Mouse (Mus musculus) ES-E14 (cell line): ENCODE measurements at regions not wholly inside any gene's neighbourhood (a gene's known extent, or its start where the extent isn't known, plus 50 kb on each side); places are given as distances from the start of the nearest gene placed in this dataset.

Experiments used
- DNase-seq: peaks from one replicate; pipeline ENCODE4 v3.0.0-alpha.2; 2013; ENCODE audit warnings: low read depth, low spot score
- H3K27ac ChIP-seq: 2 replicates; pipeline ENCODE4 v1.5.1; 2012; ENCODE audit warnings: low read depth, mild to moderate bottlenecking, low read length, moderate library complexity, mixed read lengths; ENCODE audit not compliant: poor library complexity, insufficient read depth, severe bottlenecking
- H3K36me3 ChIP-seq: 2 replicates; pipeline ENCODE4 v1.6.1; 2012; ENCODE audit warnings: mild to moderate bottlenecking, low read length, moderate library complexity, mixed read lengths; ENCODE audit not compliant: control insufficient read depth, poor library complexity, insufficient read depth, severe bottlenecking
- H3K4me1 ChIP-seq, 2 experiments: fragments of 150-350 bp in 1 of 2; sonication (generic) in 1 of 2; 2 replicates each; pipeline ENCODE4 v1.6.1; 2012; ENCODE audit warnings: low read length in 2 of 2, mild to moderate bottlenecking in 1 of 2, mixed read lengths in 1 of 2; ENCODE audit not compliant: control insufficient read depth in 2 of 2, insufficient read depth in 2 of 2, poor library complexity in 1 of 2
- H3K4me3 ChIP-seq, 2 experiments: fragments of 150-350 bp in 1 of 2; sonication (generic) in 1 of 2; 2 replicates each; pipeline ENCODE4 v1.5.1; 2012; ENCODE audit warnings: low read length in 2 of 2, low read depth in 1 of 2, mild to moderate bottlenecking in 1 of 2, mixed read lengths in 1 of 2; ENCODE audit not compliant: insufficient read depth in 1 of 2, poor library complexity in 1 of 2, severe bottlenecking in 1 of 2
- H3K9ac ChIP-seq: 2 replicates; pipeline ENCODE4 v1.6.1; 2012; ENCODE audit warnings: low read depth, mild to moderate bottlenecking, low read length, mixed read lengths; ENCODE audit not compliant: poor library complexity, insufficient read depth, severe bottlenecking
- H3K9me3 ChIP-seq: fragments of 150-350 bp; sonication (generic); 2 replicates; pipeline ENCODE4 v1.6.1; 2012; ENCODE audit warnings: low read depth, mild to moderate bottlenecking, low read length; ENCODE audit not compliant: control insufficient read depth, insufficient read depth
- CHD2 ChIP-seq: IDR thresholded peaks from 2 replicates; pipeline ENCODE4 v1.6.1; 2014; ENCODE audit warnings: mild to moderate bottlenecking, low read depth, low read length, inconsistent platforms
- HCFC1 ChIP-seq: IDR thresholded peaks from 2 replicates; pipeline ENCODE4 v1.6.1; 2012; ENCODE audit warnings: low read length, inconsistent platforms, borderline replicate concordance; ENCODE audit not compliant: insufficient read depth
- MAFK ChIP-seq: IDR thresholded peaks from 2 replicates; pipeline ENCODE4 v1.6.1; 2014; ENCODE audit warnings: mild to moderate bottlenecking, low read depth, low read length, inconsistent platforms; ENCODE audit not compliant: insufficient read depth
- ZC3H11A ChIP-seq: IDR thresholded peaks from 2 replicates; pipeline ENCODE4 v1.6.1; 2012; ENCODE audit warnings: low read depth, mild to moderate bottlenecking, inconsistent platforms, low read length, borderline replicate concordance
- ZNF384 ChIP-seq: IDR thresholded peaks from 2 replicates; pipeline ENCODE4 v1.6.1; 2012; ENCODE audit warnings: low read depth, low read length, inconsistent platforms
- in situ Hi-C, 2 experiments: fragments of 600-800 bp; cut with MboI; formaldehyde crosslinking; loops; one replicate each; pipeline ENCODE4 v1.15.1; 2025; ENCODE audit warnings: low sequenced_read_pairs in 2 of 2, inconsistent platforms in 1 of 2; ENCODE audit not compliant: unreplicated experiment in 2 of 2

DNA sequence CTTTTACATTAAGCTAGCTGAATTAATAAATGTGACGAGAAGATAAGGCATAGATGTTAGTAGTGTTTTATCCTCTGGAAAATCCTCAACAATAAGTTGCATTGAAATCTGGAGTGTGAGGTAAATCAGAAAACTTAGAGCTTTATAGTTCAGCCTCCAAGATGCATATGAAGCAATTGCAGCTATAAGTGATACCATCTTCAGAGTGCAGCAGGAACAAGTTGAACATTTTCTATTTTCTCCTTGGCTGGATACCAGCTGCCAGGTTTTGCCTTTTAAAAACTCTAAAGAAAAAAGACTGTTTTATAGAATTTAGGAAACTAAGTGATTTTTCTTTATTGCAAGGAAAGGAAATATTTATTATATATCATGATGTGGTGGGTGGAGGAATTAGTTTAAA, 414.6 kb downstream of the Otol1 start:
- Histone ChIP-seq H3K27ac (no peak overlapping the region), H3K9me3 (no peaks in the 10 kb centered on the region), H3K4me1 (no peaks in the 10 kb centered on the region), H3K4me3 (no peak overlapping the region), H3K36me3 (no peaks in the 10 kb centered on the region), H3K9ac (no peak overlapping the region)
- in situ Hi-C loops: no loop called here
- DNase-seq: no peak
- TF ChIP-seq MAFK: no peak
- no peak for TF ChIP-seq HCFC1
- TF ChIP-seq ZC3H11A: no peak
- no peak for TF ChIP-seq ZNF384
- TF ChIP-seq CHD2: no peak

GRCm38 (mm10) chr3:70422669-70423068, 415.3 kb downstream of the Otol1 start:
- Histone ChIP-seq H3K27ac (no peak overlapping the region), H3K9me3 (no peaks in the 10 kb centered on the region), H3K9ac (no peak overlapping the region), H3K4me1 (no peaks in the 10 kb centered on the region), H3K36me3 (no peaks in the 10 kb centered on the region), H3K4me3 (no peak overlapping the region)
- no peak for DNase-seq
- TF ChIP-seq ZNF384: no peak
- TF ChIP-seq HCFC1: no peak
- TF ChIP-seq CHD2: no peak
- TF ChIP-seq MAFK: no peak
- no peak for TF ChIP-seq ZC3H11A
- in situ Hi-C loops: no loop called here

DNA sequence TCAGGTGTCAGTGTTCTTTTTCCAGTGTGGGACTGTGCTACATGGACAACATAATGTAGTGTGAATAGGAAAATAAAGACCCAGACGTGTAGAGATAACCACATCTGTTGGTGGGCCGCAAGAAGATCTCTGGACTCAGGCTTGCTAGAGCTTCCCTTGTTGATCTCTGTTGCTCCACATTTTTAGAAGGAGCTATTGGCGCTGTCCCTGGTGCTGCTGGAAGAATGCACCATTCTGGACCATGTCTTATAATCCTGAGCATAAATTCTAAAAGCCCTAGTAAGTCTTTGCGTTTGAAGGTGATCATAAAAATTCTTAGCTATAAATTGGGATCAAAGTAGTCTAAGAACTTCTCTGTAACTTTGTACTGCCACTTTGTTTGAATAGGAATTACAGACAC, 429.3 kb downstream of the Otol1 start:
- Histone ChIP-seq H3K4me3 (no peak overlapping the region), H3K27ac (no peak overlapping the region), H3K36me3 (no peaks in the 10 kb centered on the region), H3K9me3 (no peaks in the 10 kb centered on the region), H3K9ac (no peak overlapping the region), H3K4me1 (no peaks in the 10 kb centered on the region)
- no peak for TF ChIP-seq CHD2
- TF ChIP-seq HCFC1: no peak
- TF ChIP-seq MAFK: no peak
- no peak for TF ChIP-seq ZNF384
- no peak for TF ChIP-seq ZC3H11A
- DNase-seq: no peak
- in situ Hi-C loops: no loop called here

- in situ Hi-C loops: no loop called here
- TF ChIP-seq MAFK: no peak
- no peak for TF ChIP-seq HCFC1
- TF ChIP-seq CHD2: no peak
- TF ChIP-seq ZNF384: no peak
- TF ChIP-seq ZC3H11A: no peak
Observed at GRCm38 (mm10) chr3:70457181-70457847, 449.9 kb downstream of the Otol1 start.

GRCm38 (mm10) chr3:70460811-70461210, 453.4 kb downstream of the Otol1 start:
- TF ChIP-seq ZNF384 (no peak), MAFK (no peak)
- Histone ChIP-seq H3K36me3 (no peaks in the 10 kb centered on the region), H3K4me3 (no peak overlapping the region), H3K9me3 (no peaks in the 10 kb centered on the region), H3K9ac (no peak overlapping the region), H3K4me1 (peaks cover 2 to 4% of the 10 kb centered on the region in 2 experiments; a peak in 3 of 4 replicates), H3K27ac (no peak overlapping the region)
- in situ Hi-C loops: no loop called here
- no peak for DNase-seq

More at GRCm38 (mm10) chr3:70457181-70457847, 449.9 kb downstream of the Otol1 start:
- no peak overlapping the region for H3K9ac ChIP-seq
- no peaks in the 10 kb centered on the region for H3K9me3 ChIP-seq
- no peak overlapping the region for H3K27ac ChIP-seq
- H3K36me3 ChIP-seq: no peaks in the 10 kb centered on the region
- peaks cover 2% of the 10 kb centered on the region in 2 experiments; a peak in 2 of 4 replicates for H3K4me1 ChIP-seq
- no peak for DNase-seq
- H3K4me3 ChIP-seq: no peak overlapping the region
